Mouse (Mus musculus) C2C12 (cell line): Measurements from ENCODE around the gene Ndufa4l2.

ENCODE experiments used
- CTCF ChIP-seq: IDR thresholded peaks from one replicate; pipeline ENCODE4 v1.5.1; 2011; ENCODE audit not compliant: control insufficient read depth, insufficient read depth, insufficient read length
- FOSL1 ChIP-seq: IDR thresholded peaks from one replicate; pipeline ENCODE4 v1.8.0; 2011; ENCODE audit warnings: mild to moderate bottlenecking, low read length; ENCODE audit not compliant: poor library complexity, insufficient read depth, severe bottlenecking
- MYOG ChIP-seq: IDR thresholded peaks from one replicate; pipeline ENCODE4 v1.6.1; 2011; ENCODE audit not compliant: control insufficient read depth, insufficient read length; ENCODE audit errors: extremely low read depth
- USF1 ChIP-seq: IDR thresholded peaks from one replicate; pipeline ENCODE4 v1.6.1; 2011; ENCODE audit warnings: low read depth, mild to moderate bottlenecking, control low read depth, moderate library complexity

DNA sequence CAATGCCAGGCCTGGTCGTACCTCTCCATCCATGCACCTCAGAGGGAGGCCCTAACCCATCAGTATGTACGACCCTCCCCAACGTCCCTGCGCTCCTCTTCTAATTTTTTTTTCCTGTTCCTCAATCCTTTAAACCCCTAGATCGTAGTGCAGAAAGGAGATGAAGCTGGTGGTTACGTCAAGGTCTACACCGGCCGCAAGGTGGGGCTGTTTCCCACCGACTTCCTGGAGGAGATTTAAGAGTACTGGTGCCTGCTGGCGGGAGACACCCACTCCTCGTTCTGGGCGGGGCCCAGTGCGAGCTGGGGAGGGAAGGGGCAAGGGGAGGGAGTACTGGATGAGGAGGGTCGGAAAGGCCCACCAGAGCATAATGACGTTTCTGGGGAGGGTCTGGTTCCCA, 6.5 kb upstream of the Ndufa4l2 start:
- TF ChIP-seq CTCF (peak; percentile 52), MYOG (no peak), USF1 (no peak), FOSL1 (no peak)
